Comparison of ENCODE assay signal across 8 mouse cellular contexts in genomic region chr6:25688927-25689519, GRCm38 (mm10). TPM values are rescaled to one million over a fixed set of nuclear protein-coding genes. Genes with fewer than 3 reads are reported as not detected.
DNase-seq lines count a peak whose midpoint lies in the region; ATAC-seq and TF ChIP-seq lines count a peak whose summit lies in the region.

No protein-coding gene starts in this region.

- H3K4me3 ChIP-seq in lung, embryonic 14.5 days (ENCODE audit: low read depth, low read length): peak overlapping the region; percentile 51
- no peak overlapping the region for H3K4me3 ChIP-seq in lung, adult 2 months (replicated peaks; ENCODE audit: extremely low read depth, low read depth, low read length)
- H3K4me3 ChIP-seq in heart, embryonic 15.5 days: peak overlapping the region; percentile 64
- H3K4me3 ChIP-seq in limb, embryonic 12.5 days (replicated peaks): peak overlapping the region; percentile 52
- peak overlapping the region; percentile 60 for H3K4me3 ChIP-seq in olfactory bulb, adult 2 months (ENCODE audit: insufficient read depth, low read depth, low read length)

- WGBS in lung, embryonic 14.5 days: 2% methylated on average over 25 of the region's 25 CpGs
- WGBS in lung, adult 2 months: 2% methylated on average over 25 of the region's 25 CpGs
- 1% methylated on average over 25 of the region's 25 CpGs for WGBS in heart, embryonic 15.5 days
- 3% methylated on average over 25 of the region's 25 CpGs for WGBS in limb, embryonic 12.5 days
- under 1% methylated on average over 25 of the region's 25 CpGs for WGBS in olfactory bulb, adult 2 months

- no peak for TF ChIP-seq CTCF in lung, embryonic 14.5 days (IDR thresholded peaks at IDR 0.05; ENCODE audit: low read depth)
- TF ChIP-seq CTCF in lung, adult 2 months (IDR thresholded peaks at IDR 0.05; ENCODE audit: insufficient read depth, low read length): no peak
- TF ChIP-seq CTCF in olfactory bulb, adult 2 months (IDR thresholded peaks at IDR 0.05; ENCODE audit: insufficient read depth, low read depth, low read length): no peak

- peak; percentile 4 for DNase-seq in lung, embryonic 14.5 days
- DNase-seq in lung, adult 2 months: no peak
- DNase-seq in embryo, embryonic 9.5 days (ENCODE audit: extremely low spot score): peak; percentile 15
- DNase-seq in thymus, postnatal 14 days: no peak

- H3K27ac ChIP-seq in lung, embryonic 14.5 days (ENCODE audit: low read depth): no peak overlapping the region
- 0 out of 2 replicates have a peak overlapping the region, but pooled peaks have one; percentile 38 for H3K27ac ChIP-seq in heart, embryonic 15.5 days
- no peak overlapping the region for H3K27ac ChIP-seq in limb, embryonic 12.5 days
- H3K27ac ChIP-seq in olfactory bulb, adult 2 months (ENCODE audit: insufficient read depth, low read depth, low read length): no peak overlapping the region

- peak overlapping the region; percentile 94 for H3K4me2 ChIP-seq in lung, embryonic 14.5 days
- H3K4me2 ChIP-seq in heart, embryonic 15.5 days: peak overlapping the region; percentile 93
- H3K4me2 ChIP-seq in limb, embryonic 12.5 days: peak overlapping the region; percentile 91

- peaks cover 9% of the 10 kb centered on the region for H3K27me3 ChIP-seq in lung, embryonic 14.5 days (ENCODE audit: insufficient read depth, low read length)
- H3K27me3 ChIP-seq in heart, embryonic 15.5 days: peaks cover 7% of the 10 kb centered on the region
- peaks cover 29% of the 10 kb centered on the region for H3K27me3 ChIP-seq in limb, embryonic 12.5 days

- no peak for TF ChIP-seq POLR2A in lung, adult 2 months (IDR thresholded peaks at IDR 0.05; ENCODE audit: borderline replicate concordance, extremely low read depth, low read depth, low read length)
- no peak for TF ChIP-seq POLR2A in olfactory bulb, adult 2 months (IDR thresholded peaks at IDR 0.05; ENCODE audit: insufficient read depth, low read depth, low read length)

- H3K4me1 ChIP-seq in lung, embryonic 14.5 days (ENCODE audit: insufficient read depth): 0 out of 2 replicates have a peak, but pooled peaks cover 3% of the 10 kb centered on the region
- H3K4me1 ChIP-seq in lung, adult 2 months (ENCODE audit: control insufficient read depth, insufficient read depth, low read length): peaks cover 2% of the 10 kb centered on the region; the same call in 1 of the 2 replicates
- H3K4me1 ChIP-seq in heart, embryonic 15.5 days (replicated peaks): peaks cover 14% of the 10 kb centered on the region
- H3K4me1 ChIP-seq in limb, embryonic 12.5 days (replicated peaks): peaks cover 16% of the 10 kb centered on the region
- peaks cover 17% of the 10 kb centered on the region for H3K4me1 ChIP-seq in olfactory bulb, adult 2 months (ENCODE audit: control insufficient read depth, insufficient read depth, low read length)

- H3K9ac ChIP-seq in lung, embryonic 14.5 days: peak overlapping the region; percentile 11
- H3K9ac ChIP-seq in heart, embryonic 15.5 days: peak overlapping the region; percentile 42
- H3K9ac ChIP-seq in limb, embryonic 12.5 days (replicated peaks): 0 out of 2 replicates have a peak overlapping the region, but pooled peaks have one; percentile 50

- peak; percentile 22; the same call in 1 of the 2 replicates for ATAC-seq in lung, embryonic 14.5 days (ENCODE audit: insufficient read depth)
- no peak for ATAC-seq in heart, embryonic 15.5 days (replicated peaks; ENCODE audit: insufficient number of reproducible peaks, insufficient read depth, low FRiP score, low read depth)
- ATAC-seq in limb, embryonic 12.5 days (ENCODE audit: insufficient number of reproducible peaks, insufficient read depth, low FRiP score, low TSS enrichment, low read depth): no peak
- ATAC-seq in granulocyte monocyte progenitor cell, adult 5-6 weeks (replicated peaks; ENCODE audit: poor library complexity, severe bottlenecking): no peak

- no peaks in the 10 kb centered on the region for H3K9me3 ChIP-seq in lung, embryonic 14.5 days (ENCODE audit: low read depth, low read length)
- no peaks in the 10 kb centered on the region for H3K9me3 ChIP-seq in heart, embryonic 15.5 days (replicated peaks)
- no peaks in the 10 kb centered on the region for H3K9me3 ChIP-seq in limb, embryonic 12.5 days

- H3K36me3 ChIP-seq in lung, embryonic 14.5 days (ENCODE audit: insufficient read depth): no peaks in the 10 kb centered on the region
- H3K36me3 ChIP-seq in heart, embryonic 15.5 days: no peaks in the 10 kb centered on the region
- no peaks in the 10 kb centered on the region for H3K36me3 ChIP-seq in limb, embryonic 12.5 days

RNA-seq across cellular contexts. Expression of gene Gpr37, which starts 1.5 kb away (rescaled TPM):
- 0.49 and 0.58 TPM in 2 replicates for polyA plus RNA-seq in lung, embryonic 14.5 days (2014; fragmentation: Nextera tagmentation; extraction: Ambion mirVana)
- polyA plus RNA-seq in lung, adult 2 months (2012; rRNA removed): 0.06 and 0.09 TPM in 2 replicates
- 1.4 and 1.7 TPM in 2 replicates for polyA plus RNA-seq in heart, embryonic 15.5 days (2015; fragmentation: Nextera tagmentation; extraction: Ambion mirVana)
- 1.1 and 1.6 TPM in 2 replicates for polyA plus RNA-seq in limb, embryonic 12.5 days (2016; fragmentation: Nextera tagmentation; extraction: Ambion mirVana)
- not detected in 2 replicates for polyA plus RNA-seq in olfactory bulb, adult 2 months (2012; ENCODE audit: insufficient read depth, insufficient read length, low replicate concordance, missing spikeins)
- total RNA-seq in granulocyte monocyte progenitor cell, adult 5-6 weeks (2014; fragmentation: Nextera tagmentation): not detected in 2 replicates
- not detected in 2 replicates for total RNA-seq in granulocyte monocyte progenitor cell, adult 5-6 weeks (2017)

Comparison
In these comparisons a context has a peak if more than half of its experiments do, and no peak if none do; other contexts are left out.
1. DNase-seq: peak in lung, embryonic 14.5 days (single experiment) and embryo, embryonic 9.5 days (single experiment); none in lung, adult 2 months (single experiment) and thymus, postnatal 14 days (single experiment).
2. Peak in every context shown above with its lines, with median percentiles within 50 percentile points of each other: H3K4me2 ChIP-seq and H3K9ac ChIP-seq.